Mouse (Mus musculus) E14TG2a.4 (cell line): ENCODE measurements around the gene Rps6kb2.

Experiments
- CTCF ChIP-seq: conservative IDR thresholded peaks from 2 replicates; pipeline ENCODE4 v1.5.1; 2014; ENCODE audit warnings: low read length
- NANOG ChIP-seq: IDR thresholded peaks from 2 replicates; pipeline ENCODE4 v1.6.1; 2014; ENCODE audit warnings: borderline replicate concordance, low read length, mixed read lengths
- POU5F1 ChIP-seq: IDR thresholded peaks from 2 replicates; pipeline ENCODE4 v1.6.1; 2014; ENCODE audit warnings: low read length, borderline replicate concordance

- TF ChIP-seq CTCF: no peak
- no peak for TF ChIP-seq NANOG
- TF ChIP-seq POU5F1: no peak
These were observed 33.7 kb downstream of the Rps6kb2 start for GRCm38 (mm10) chr19:4129462-4129861.
